Mouse (Mus musculus) retina, postnatal 1 day (tissue): ENCODE measurements at regions not wholly inside any gene's neighbourhood (a gene's known extent, or its start where the extent isn't known, plus 50 kb on each side); places are given as distances from the start of the nearest gene placed in this dataset.

Source experiments
- DNase-seq: peaks from one replicate; pipeline ENCODE4 v3.0.0-alpha.2; 2012

DNA sequence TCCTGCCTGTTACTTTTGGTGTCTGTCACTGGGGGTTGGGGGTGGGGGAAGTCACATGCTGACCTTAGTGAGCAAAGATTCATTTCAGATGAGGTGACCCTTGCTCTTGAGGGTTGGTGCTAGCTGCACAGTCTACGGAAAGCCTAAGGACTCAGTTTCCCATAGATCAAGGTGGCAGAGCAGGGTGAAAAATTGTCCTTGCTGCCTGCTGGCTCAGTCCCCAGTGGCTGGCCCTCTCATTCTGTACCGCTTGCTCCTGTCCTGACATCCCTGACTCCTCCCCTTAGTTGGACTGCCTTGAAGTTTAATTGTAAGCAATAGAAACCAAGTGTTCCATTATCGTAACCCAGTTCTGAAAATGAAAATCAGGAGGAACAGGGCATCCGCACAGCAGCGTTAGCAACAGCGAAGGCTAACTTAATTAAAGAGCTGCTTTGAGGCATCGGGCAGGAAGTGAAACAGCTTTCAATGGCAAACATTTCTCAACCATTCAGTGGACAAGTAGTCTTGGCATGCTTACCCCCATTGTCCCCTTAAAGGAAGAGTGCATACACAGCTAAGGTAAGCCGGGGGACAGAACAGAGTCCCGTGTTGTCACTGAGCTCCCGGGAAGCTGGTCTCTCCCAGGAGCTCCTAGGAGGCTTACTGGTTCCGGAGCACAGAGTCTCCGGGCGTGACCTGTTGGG, 151.9 kb upstream of the Id2 start:
- peak; percentile 30 for DNase-seq

DNA sequence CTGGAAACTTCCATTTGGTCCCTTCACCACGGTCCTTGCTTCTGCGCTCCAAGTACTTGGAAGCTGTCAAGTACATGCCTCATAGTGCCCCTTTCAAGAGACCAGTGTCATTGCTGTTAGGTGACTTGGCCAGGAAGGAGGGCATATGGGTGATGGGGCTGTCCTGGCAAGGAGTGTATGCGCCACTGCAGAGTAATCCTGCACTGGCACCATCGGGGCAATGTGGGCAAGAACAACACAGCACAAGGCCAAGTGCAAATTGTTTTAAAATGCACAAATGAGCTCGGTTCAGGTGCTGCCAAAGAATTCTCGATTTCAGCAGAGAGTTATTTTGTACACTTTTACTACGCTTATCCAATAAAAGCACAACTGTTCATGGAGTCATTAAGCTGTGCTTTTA, 149.6 kb upstream of the Id2 start:
- no peak for DNase-seq

DNA sequence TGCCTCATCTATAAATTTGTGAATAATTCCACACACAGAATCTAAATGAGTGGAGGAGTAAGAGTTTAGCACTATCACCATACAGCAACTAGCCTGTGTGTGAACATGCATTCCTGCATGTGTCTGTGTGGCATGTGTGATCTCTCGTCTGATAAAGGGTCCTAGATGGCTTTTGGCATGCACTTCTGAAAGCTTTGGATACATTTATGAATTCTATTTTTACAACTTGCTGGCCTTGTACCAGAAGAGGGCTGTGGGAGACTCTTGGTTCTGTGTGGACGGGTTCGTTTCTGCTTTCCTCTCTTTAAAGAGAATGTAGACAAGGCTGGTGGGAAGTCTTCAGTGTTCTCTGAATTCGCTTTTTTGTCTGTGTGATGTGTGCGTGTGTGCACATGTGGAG, 148.7 kb upstream of the Id2 start:
- no peak for DNase-seq

DNA sequence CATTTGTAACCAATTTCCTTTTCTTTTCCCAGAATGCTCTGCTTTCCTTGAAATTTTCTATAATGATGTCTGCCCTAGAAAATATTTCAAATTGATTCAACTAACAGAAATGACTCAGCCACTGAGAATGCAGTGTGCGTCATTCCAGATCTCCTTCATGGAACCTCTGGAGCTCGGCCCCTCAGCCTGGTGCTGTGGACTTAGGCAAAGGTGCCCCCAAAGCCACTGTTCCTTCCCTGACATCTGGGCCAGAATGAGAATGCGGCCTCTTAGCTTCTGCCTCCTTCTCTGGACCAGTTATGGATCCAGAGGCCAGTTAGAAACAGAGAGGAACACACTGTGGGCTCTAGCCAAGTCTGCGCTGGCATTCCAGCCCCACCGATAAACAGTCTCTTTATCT, 148.3 kb upstream of the Id2 start:
- no peak for DNase-seq

DNA sequence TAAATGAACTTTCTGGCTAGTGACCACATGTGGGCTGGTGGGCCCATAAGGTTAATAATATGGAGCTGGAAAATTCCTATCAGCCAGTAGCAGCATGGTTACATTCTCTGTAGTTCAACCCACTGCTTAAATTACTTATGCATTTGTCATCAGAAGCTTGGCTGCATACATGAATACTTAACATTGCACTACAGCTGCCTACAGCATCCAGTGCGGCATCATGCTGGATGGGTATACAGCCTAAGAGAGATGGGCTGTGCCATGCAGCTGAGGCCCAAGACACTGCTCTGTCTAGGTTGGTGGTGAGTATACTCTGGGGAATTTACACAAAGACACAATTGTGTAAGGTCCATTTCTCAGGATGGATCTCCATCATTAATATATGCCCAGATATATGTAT, 147.7 kb upstream of the Id2 start:
- no peak for DNase-seq

DNA sequence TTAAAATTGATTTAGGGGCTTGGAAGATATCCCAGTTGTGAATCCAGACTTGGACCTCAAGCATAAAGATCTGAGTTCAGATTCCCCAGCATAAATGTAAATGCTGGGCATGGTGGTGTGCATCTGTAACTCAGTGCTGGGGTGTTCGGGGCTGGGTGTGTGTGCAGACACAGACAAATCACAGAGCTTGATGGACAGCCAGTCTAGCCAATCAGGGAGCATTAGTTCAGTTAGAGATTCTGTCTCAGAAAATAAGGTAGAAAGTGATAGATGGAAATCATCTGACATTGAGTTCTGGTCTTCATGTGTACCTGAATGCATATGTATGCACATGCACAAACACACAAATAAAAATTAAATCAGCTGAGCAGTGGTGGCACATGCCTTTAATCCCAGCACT, 147.0 kb upstream of the Id2 start:
- peak; percentile 39 for DNase-seq

DNA sequence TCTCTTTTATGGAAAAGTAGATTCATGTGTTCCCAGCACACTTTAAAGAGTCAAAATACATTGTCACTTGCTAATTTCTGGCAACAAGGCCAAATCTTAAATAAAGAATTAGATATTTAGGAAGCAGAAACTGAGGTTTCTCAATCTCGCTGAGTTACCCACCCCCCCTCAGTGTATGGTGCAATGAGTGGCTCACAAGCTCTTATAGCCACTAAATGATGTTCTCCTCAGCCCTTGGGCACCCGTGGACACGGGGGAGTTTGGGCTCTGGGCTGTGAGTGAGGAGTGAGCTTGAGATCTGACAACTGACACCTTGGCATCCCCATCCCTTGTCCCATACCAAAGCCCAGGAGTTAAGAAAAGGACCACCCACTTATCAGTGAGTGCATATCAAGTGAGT, 145.4 kb upstream of the Id2 start:
- no peak for DNase-seq

DNA sequence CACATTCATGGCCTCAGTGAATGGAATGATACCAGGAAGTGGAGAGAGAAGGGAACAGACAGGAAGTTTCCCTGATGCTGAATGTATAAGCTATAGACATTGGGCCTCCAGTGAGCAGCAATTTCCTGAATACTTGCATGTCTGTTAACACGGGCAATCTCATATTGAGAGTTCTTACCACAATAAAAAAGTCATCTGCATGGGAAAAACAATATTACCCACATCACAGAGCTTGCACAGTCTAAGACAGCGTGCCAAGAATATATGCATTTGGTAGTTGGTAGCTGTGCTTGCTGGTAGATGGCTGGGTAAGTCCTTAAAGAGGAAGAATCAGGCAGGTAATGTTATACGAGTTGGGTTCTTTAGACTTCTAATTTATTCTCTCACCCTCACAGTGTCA, 144.7 kb upstream of the Id2 start:
- DNase-seq: no peak

DNA sequence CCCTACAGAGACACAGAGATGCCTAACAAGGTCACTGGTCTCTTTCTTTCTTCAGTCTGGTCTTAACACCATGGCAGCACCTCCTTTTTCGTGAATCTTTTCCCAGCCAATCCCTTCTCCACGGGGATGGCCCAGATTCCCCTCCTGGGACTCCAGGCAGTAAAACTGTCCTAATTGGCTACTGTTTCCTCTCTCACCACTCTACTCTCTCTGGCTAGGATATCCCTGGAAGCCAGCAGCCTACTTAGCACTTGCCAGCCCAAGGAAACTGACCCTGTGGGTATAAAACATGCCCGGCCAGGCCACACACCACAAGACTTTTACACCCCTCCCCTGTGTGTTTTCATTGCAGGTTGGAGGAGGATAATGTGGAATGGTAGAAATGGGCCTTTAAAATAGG, 143.9 kb upstream of the Id2 start:
- DNase-seq: peak; percentile 55

DNA sequence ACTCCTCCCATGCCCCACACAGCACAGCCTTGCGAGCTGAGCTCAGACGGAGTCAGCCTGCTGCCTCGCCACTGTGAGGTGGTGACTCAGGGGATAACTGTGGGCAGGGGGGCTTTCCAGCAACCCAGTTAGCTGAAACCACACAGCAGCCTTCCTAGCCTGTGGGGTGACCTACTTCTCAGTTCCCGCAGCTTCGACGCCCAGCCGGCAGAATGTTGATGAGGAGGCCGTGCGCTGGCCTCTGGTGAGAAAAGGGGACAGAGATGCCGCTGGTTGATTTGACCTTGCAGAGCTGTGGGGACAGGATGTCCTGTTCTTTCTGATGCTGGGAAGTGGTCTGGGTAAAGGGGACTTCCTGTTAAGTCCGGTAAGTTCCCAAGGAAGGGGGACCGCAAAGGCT, 143.2 kb upstream of the Id2 start:
- DNase-seq: peak; percentile 89

DNA sequence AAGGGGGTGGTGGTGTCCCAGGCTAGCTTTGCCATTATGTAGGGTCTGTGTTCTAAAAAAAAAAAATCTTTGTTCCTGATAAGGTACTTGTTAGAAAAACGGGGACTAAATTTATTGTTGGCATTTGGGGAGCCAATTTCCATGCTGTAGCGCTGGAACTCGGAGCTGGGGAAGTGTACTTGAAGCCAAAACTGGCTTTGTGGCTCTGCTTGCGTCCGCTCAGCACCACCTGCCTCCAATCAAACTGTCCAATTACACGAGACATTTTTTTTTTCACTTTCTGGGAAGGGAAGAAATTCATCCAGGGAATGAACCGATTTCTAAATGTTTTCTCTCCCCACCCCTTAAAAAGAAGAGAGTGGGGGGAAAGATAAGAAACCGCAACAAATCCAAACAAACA, 138.1 kb upstream of the Id2 start:
- no peak for DNase-seq

DNA sequence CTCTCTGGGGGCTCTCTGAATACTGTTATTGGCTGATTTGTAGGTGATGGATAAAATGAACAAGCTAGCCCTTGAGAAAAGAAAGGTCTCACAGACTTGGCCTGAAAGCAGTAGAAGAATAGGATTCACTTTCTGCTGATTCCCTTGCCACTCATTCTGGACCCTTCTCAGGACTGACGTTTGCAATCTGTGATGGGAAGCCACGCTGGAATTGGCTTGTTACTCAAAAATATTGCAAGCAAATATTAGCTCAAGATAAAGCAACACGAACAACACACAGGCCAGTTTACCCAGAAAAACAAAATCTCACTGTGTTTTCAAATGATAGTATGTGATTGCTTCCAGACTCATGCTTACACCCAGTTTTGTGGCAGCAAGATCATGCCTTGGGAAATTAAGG, 137.7 kb upstream of the Id2 start:
- DNase-seq: no peak

DNA sequence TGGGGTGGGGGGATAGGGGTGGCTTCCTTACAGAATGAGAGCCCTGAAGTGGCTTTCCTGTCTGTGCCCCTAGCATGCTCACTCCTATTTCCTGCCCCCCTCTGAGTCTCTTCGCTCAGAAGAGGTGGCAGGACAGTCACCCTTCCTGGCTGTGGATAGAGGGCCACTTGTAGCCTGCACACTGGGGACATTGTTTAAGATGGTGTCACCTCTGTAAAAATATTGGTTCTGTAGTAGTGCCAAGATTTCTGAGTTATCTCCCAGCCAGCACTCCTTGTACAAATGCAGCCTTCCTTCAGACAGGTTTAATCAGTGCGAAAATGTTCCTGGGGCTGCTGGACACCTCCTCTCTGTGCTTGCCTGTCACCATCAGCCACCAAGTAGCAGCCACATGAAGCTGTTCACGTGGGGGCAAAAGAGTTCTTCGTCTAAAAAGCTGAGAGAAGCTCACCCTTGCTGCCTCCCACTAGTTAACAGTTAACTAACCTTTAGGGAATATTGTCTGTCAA, 136.1 kb upstream of the Id2 start:
- DNase-seq: no peak

DNA sequence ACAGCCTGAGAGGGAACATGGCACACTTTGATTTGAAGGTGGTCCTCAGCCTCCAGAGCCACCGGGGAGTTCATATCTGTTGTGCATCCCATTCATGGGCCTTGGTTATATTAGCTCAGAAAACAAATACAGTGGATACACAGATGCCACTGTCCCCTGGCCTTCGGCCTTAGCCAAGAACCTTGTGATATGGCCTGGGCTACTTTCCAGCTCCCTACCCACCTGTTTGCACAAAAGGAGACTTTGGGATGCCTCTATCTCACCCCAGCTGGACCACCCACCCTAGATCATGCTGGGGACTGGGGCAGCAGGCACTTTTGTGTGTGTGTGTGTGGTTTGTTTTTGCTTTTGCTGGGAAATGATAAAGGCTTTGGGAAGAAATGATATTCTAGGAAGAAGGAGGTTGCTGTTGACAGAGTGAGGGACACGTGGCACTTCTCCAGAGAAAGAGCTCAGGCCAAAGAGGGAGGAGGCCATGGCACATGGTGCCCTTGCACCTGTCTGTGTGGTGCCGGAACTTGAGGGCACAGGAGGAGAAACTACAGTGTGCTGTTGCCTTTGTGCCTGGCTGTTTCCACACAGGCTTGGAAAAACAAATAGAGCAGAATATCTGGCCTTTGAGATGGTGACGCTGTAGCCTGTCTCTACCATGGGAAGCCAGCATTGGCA, 135.6 kb upstream of the Id2 start:
- DNase-seq: no peak

DNA sequence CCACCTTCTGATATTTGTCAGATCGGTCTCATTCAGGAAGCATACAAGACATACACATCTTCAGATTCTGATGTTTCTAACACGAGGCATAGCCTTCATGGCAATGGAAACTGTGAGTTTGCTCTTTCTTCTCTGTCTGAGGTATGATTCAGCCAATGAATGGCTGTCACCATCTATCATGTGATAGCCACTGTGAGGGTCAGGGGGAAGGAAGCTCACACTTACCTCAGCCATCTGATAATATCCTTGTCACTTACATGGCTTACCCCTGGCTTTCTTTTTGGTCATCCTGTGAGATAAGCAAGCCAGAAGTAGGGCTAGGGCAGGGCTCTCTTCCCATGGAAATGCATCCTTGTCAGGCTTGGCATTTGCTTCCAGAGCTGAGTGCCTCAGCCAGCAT, 131.8 kb upstream of the Id2 start:
- no peak for DNase-seq

DNA sequence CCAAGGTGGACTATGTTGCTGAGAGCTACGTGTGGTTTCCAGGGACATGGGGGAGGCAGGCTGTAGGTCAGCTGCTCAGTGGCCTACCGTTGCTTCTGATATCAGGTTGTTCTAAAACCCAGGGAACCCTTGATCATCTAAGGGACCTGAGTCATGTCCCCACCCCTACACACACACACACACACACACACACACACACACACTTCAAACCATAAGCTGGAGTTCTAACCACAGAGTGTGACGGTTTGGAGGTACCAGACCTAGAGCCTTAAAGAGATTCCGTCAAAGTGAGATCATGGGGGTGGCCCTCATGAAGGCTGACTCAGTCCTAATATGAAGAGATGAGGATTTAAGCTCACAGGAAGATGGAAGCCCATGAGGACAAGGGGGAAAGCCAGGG, 130.8 kb upstream of the Id2 start:
- no peak for DNase-seq

DNA sequence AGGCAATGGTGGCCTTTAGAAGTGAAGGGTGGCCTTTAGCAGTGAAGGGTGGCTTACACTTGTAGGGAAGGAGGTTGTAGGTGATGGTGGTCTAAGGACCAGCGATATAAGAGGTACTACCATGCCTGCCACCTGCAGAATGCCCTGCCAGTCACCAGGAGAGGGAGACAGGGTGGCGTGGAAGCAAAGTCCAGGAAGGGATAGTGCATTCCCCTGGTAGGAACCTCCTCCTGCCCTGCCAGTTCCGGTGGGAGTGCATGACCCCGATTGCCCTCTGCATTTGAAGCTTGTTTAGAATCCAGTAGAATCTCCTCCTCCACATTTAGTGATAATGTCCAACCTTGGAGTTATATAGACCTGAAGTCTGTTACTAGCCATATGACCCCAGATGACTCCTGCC, 127.7 kb upstream of the Id2 start:
- no peak for DNase-seq

DNA sequence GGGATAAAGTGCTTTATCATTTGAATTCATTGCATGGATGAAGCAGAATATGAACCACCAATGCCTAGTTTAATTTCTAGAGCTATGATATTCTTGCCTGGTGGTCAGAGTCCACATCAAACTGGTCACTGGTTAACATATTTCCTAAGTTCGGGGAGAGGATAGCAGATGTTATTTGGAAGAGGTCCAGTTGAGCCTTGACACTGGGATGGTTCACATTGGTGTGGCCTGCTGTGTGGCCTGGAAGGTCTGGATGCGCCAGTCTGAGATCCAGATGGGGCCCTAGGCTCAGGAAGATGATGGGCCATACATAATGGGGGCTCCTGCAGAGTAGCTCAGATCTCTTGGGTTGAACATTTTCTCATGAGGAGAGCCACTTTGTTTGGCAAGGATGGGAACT, 127.3 kb upstream of the Id2 start:
- no peak for DNase-seq

DNA sequence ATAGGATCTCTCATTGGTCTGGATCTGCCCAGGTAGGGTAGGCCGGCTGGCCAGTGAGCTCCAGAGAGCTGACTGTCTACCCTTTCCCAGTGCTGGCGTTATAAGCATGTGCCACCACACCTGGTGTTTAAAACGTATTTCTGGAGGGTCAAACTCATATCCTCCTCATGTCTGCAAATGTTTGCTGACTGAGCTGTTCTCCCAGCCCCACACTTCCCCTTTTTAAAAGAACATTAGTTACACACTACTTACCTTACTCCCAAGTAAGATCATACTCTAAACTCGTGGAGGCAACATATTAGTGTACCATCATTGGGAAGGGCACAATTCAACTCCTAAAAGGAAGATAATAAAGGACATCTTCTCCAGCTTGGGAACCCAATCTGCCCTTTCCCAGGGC, 126.6 kb upstream of the Id2 start:
- no peak for DNase-seq

DNA sequence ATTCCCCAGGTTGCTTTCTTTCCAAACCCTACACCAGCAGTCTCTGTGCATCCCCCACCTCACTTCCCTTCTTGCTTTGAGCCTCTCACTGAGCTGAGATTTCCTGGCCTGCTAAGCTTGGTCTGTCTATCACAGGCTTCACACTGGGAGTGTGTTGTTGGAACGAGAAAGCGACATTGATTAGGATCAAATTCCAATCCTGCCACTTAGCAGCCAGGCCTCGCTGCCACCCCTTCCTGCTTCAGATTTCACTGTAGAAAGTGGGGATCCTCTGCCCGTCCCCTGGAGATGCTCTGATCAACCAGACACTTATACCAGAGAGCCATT, 123.8 kb upstream of the Id2 start:
- no peak for DNase-seq

DNA sequence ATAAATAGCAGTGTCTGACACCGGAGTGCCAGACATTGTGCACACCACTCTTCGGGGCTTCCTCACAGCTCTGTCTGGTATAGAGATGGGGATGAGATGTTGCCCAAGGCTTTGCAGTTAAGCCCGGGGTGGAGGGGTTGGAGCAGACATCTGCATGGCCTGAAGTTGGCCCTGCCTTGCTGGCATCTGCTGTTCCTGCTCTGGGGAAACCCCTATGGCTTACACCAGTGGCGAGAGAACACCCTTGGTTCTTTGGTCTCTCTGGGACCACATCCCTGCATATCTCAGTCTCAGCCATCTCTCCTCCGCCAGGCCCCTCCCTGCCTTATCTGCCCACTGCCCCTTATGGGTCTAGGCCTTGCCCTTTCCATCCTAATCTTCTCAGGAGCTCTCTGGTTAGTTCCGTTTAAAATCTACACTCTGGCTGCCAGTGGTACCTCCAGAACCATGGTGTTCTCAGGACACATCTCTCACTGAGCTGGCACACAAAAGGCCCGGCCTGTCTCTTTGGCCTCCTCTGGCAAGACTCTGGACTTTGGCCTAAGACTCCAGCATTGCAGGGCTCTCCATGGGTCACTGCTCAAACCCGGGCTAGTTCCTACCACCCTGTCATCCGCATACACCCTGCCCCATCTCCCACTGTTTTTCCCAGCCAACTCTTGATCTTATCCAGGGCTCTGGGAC, 123.3 kb upstream of the Id2 start:
- DNase-seq: no peak

DNA sequence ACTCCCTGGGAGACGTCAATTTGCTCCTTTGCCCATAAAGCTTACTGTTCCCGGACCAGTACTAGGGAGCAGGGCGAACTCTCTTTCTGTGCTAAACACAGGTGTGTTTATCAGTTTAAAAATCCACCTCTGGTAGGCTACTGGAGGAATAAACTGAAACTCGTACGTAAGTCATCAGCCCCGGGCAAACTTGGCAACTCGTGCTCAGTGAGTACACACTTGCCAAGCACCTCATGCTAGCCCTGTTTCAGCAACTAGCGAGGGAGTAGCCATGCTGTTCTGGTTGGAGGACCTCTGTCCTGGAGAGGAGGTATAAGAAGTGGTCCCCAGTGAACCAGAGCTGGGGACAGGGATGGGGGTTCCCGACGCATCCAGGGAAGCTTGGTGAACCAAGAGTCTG, 122.6 kb upstream of the Id2 start:
- no peak for DNase-seq

DNA sequence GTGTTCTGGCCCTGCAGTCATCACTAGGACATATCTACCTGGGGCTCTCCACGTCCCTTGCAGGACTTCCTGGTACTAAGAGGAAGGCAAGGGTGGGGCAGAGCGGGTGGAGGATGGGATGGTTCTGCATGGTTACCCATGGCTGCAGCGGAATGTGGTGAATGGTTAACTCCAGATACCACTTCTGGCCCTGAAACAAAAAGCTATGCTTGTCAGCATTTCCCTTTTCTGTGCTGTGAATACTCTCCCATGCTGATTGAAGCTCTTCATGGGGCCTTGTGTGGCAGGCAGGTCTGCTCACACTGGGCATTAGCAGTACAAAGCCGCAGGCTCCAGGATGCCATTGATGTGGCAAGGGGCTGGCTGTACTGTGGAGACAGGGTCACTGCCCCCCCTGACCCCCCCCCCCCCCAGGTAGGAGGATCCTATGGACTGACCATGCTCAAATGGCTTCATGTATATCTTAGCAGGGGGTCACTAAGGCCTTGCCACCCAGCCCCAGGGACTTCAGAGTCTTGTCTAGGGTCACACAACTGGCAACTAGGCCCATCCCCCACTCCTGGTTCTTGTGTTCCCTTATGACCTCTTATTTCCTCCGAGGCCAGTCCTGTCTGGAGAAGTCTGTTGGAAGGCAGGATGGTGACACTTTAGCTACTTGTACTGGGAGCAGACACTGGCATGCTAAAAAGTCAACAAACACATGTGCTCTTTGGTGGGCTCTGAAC, 120.0 kb upstream of the Id2 start:
- no peak for DNase-seq

DNA sequence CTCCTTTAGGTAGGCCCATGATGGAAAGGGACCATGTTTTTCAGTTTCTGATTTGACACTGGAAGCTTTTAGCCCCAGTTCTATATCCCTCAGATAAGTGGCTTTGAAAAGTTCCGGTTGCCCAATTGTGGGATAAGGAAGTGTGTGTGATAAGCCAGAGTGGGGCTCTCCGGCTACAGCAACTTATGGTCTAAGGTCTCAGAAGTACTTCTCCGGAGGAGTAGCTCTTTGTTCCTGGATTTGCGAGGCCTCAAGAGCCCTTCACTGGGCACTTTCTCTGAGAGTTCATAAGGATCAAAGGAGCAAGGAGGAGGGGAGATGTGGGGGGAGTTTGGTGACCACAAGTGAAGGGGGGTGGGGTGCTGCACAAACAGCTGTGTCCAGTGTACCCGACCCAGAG, 118.3 kb upstream of the Id2 start:
- no peak for DNase-seq
